Mouse (Mus musculus) hindbrain, embryonic 12.5 days (tissue): ENCODE measurements around the gene Hist4h4. TPM values are rescaled to one million over a fixed set of nuclear protein-coding genes. Genes with fewer than 3 reads are reported as not detected.

Source experiments
- microRNA-seq: library from miRNA; unstranded; fragments of <30 nt; microRNA quantifications from one replicate; pipeline ENCODE4, GENCODE M21; 2017
- polyA plus RNA-seq: library from polyadenylated mRNA; unstranded; fragments of >200 nt; fragmentation: Nextera tagmentation; extraction: Ambion mirVana; gene quantifications from 2 replicates; pipeline ENCODE4 v1.2.1, GENCODE M21; 2016

The Hist4h4 gene
- polyA plus RNA-seq, 1 experiment from 2014 or later = 0.72 TPM

Small RNA genes lying within 50 kb of the gene (microRNA-seq; reads per million reads assigned to microRNA genes)
- not detected for gene Gm44364

Other genes with a start within 250 kb of the Hist4h4 start
- 2.3 and 2.6 TPM in 2 replicates for gene Plbd1, start 142.5 kb downstream of the Hist4h4 start, polyA plus RNA-seq
- 0.05 and 0.10 TPM in 2 replicates for gene Gucy2c, start 22.6 kb downstream of the Hist4h4 start, polyA plus RNA-seq
- gene H2afj, start 3.8 kb upstream of the Hist4h4 start, polyA plus RNA-seq = 115 and 121 TPM in 2 replicates
- 1.3 and 2.5 TPM in 2 replicates for gene BC049715, start 23.2 kb upstream of the Hist4h4 start, polyA plus RNA-seq
- 112 and 123 TPM in 2 replicates for gene Wbp11, start 23.8 kb upstream of the Hist4h4 start, polyA plus RNA-seq
- gene Smco3, start 31.0 kb upstream of the Hist4h4 start, polyA plus RNA-seq = 0.49 and 1.1 TPM in 2 replicates
- 0.47 and 0.75 TPM in 2 replicates for gene Art4, start 53.3 kb upstream of the Hist4h4 start, polyA plus RNA-seq
- 16.6 and 35.9 TPM in 2 replicates for gene Mgp, start 71.4 kb upstream of the Hist4h4 start, polyA plus RNA-seq
- not detected in 2 replicates for gene Erp27, start 117.8 kb upstream of the Hist4h4 start, polyA plus RNA-seq
- not detected in 2 replicates for gene Pde6h, start 119.4 kb upstream of the Hist4h4 start, polyA plus RNA-seq
- gene Arhgdib, start 137.5 kb upstream of the Hist4h4 start, polyA plus RNA-seq = 27.7 and 29.0 TPM in 2 replicates